Mouse (Mus musculus) forebrain, embryonic 16.5 days (tissue): ENCODE results near the gene Gm28048. TPM values are rescaled to one million over a fixed set of nuclear protein-coding genes. Genes with fewer than 3 reads are reported as not detected.

Experiments used
- ATAC-seq: fragments of 200-750 bp; cut with Nextera tagmentation; 2 replicates; pipeline ENCODE4 v1.8.0; 2017; ENCODE audit warnings: mild to moderate bottlenecking, moderate library complexity
- H3K27ac ChIP-seq: fragments of 300-500 bp; sonication (generic); 2 replicates; pipeline ENCODE4 v1.5.1; 2014; ENCODE audit warnings: low read length, control low read depth
- H3K27me3 ChIP-seq: fragments of 300-500 bp; sonication (generic); replicated peaks from 2 replicates; pipeline ENCODE4 v1.6.1; 2014; ENCODE audit warnings: low read length; ENCODE audit not compliant: control insufficient read depth, insufficient read depth
- H3K36me3 ChIP-seq: fragments of 300-500 bp; sonication (generic); 2 replicates; pipeline ENCODE4 v1.6.1; 2014; ENCODE audit not compliant: control insufficient read depth, insufficient read depth
- H3K4me1 ChIP-seq: fragments of 300-500 bp; sonication (generic); replicated peaks from 2 replicates; pipeline ENCODE4 v1.6.1; 2014; ENCODE audit warnings: low read length; ENCODE audit not compliant: control insufficient read depth, insufficient read depth
- H3K4me2 ChIP-seq: fragments of 300-500 bp; sonication (generic); 2 replicates; pipeline ENCODE4 v1.6.1; 2014; ENCODE audit warnings: mild to moderate bottlenecking, low read length, control low read depth
- H3K4me3 ChIP-seq: fragments of 300-500 bp; sonication (generic); replicated peaks from 2 replicates; pipeline ENCODE4 v1.5.1; 2014; ENCODE audit warnings: mild to moderate bottlenecking, low read length, control low read depth
- H3K9ac ChIP-seq: fragments of 300-500 bp; sonication (generic); replicated peaks from 2 replicates; pipeline ENCODE4 v1.6.1; 2014; ENCODE audit warnings: low read depth, low read length, control low read depth
- H3K9me3 ChIP-seq: fragments of 300-500 bp; sonication (generic); 2 replicates; pipeline ENCODE4 v1.6.1; 2016; ENCODE audit warnings: low read length; ENCODE audit not compliant: control insufficient read depth
- WGBS: fragments of 180-500 bp; shearing (Covaris S2); extraction: QIAGEN DNeasy Blood & Tissue Kit; methylation state at CpG from one replicate; pipeline ENCODE4 v1.1.7; 2014; 5-methylcytosine and 5-hydroxymethylcytosine counted together
- polyA plus RNA-seq: library from polyadenylated mRNA; unstranded; fragments of >200 nt; fragmentation: Nextera tagmentation; extraction: Ambion mirVana; gene quantifications from 2 replicates; pipeline ENCODE4 v1.2.1, GENCODE M21; 2015

Gene Gm28048
- polyA plus RNA-seq, 1 experiment from 2014 or later: 3.0 TPM

DNA sequence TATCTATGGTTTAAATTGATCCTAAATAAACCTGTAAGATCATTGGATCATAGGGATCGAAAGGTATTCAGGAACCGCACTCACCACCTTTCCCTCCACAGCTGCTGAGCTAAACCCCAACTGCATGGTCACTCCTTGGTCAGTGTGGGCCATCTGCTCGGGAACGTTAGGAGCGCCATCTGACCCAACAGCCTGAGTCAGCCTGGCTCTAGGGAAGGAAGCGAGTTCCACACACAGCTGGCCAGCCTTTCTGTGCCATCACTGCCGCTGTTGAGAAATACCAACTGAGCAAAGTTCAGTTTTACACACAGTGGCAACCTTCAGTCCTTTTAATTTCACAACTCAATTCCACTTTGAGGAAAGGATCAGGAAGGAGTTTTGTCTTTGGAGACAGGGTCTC, 90.0 kb downstream of the Gm28048 start:
- Histone ChIP-seq H3K9ac (no peak overlapping the region), H3K27ac (no peak overlapping the region), H3K9me3 (no peaks in the 10 kb centered on the region), H3K4me3 (no peak overlapping the region), H3K36me3 (no peaks in the 10 kb centered on the region), H3K27me3 (no peaks in the 10 kb centered on the region), H3K4me2 (no peak overlapping the region), H3K4me1 (no peaks in the 10 kb centered on the region)
- 91% methylated on average over 7 of the region's 7 CpGs for WGBS
- ATAC-seq: no peak

- H3K27me3 ChIP-seq: no peaks in the 10 kb centered on the region
- no peak overlapping the region for H3K4me2 ChIP-seq
- 73% methylated on average over 9 of the region's 9 CpGs for WGBS
- no peaks in the 10 kb centered on the region for H3K9me3 ChIP-seq
- ATAC-seq: no peak
- no peak overlapping the region for H3K27ac ChIP-seq
- H3K36me3 ChIP-seq: no peaks in the 10 kb centered on the region
- H3K4me1 ChIP-seq: no peaks in the 10 kb centered on the region
- no peak overlapping the region for H3K4me3 ChIP-seq
- H3K9ac ChIP-seq: no peak overlapping the region
Measured at GRCm38 (mm10) chr11:22891242-22891641, 90.6 kb downstream of the Gm28048 start.

GRCm38 (mm10) chr11:22889224-22889623, 92.7 kb downstream of the Gm28048 start:
- Histone ChIP-seq H3K4me1 (no peaks in the 10 kb centered on the region), H3K9me3 (no peaks in the 10 kb centered on the region), H3K4me3 (no peak overlapping the region), H3K9ac (no peak overlapping the region), H3K4me2 (no peak overlapping the region), H3K27ac (no peak overlapping the region), H3K36me3 (no peaks in the 10 kb centered on the region), H3K27me3 (no peaks in the 10 kb centered on the region)
- 89% methylated on average over 3 of the region's 3 CpGs for WGBS
- no peak for ATAC-seq

GRCm38 (mm10) chr11:22886991-22887390, 94.9 kb downstream of the Gm28048 start:
- Histone ChIP-seq H3K9me3 (no peaks in the 10 kb centered on the region), H3K4me2 (no peak overlapping the region), H3K9ac (no peak overlapping the region), H3K27ac (no peak overlapping the region), H3K36me3 (no peaks in the 10 kb centered on the region), H3K4me3 (no peak overlapping the region), H3K27me3 (no peaks in the 10 kb centered on the region), H3K4me1 (no peaks in the 10 kb centered on the region)
- ATAC-seq: no peak
- WGBS: 94% methylated on average over 4 of the region's 4 CpGs

DNA sequence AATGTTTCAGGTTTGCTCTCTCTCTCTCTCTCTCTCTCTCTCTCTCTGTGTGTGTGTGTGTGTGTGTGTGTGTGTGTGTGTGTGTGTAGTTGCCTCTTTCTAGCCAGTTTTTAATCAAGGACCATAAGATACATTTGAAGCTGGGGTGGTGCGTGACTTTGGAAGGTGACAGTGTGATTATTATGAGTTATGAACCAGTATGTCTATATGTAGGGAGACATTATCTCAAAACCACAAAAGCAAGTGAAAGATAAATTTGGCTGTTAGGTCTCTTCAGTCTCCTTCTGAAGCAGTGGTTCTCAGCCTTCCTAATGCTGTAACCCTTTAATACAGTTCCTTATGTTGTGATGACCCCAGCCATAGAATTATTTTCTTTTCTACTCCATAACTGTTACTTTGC, 96.5 kb downstream of the Gm28048 start:
- Histone ChIP-seq H3K4me2 (no peak overlapping the region), H3K36me3 (no peaks in the 10 kb centered on the region), H3K9me3 (no peaks in the 10 kb centered on the region), H3K9ac (no peak overlapping the region), H3K4me1 (no peaks in the 10 kb centered on the region), H3K27ac (no peak overlapping the region), H3K27me3 (no peaks in the 10 kb centered on the region), H3K4me3 (no peak overlapping the region)
- WGBS: 96% methylated on average over 1 of the region's 1 CpGs
- no peak for ATAC-seq

DNA sequence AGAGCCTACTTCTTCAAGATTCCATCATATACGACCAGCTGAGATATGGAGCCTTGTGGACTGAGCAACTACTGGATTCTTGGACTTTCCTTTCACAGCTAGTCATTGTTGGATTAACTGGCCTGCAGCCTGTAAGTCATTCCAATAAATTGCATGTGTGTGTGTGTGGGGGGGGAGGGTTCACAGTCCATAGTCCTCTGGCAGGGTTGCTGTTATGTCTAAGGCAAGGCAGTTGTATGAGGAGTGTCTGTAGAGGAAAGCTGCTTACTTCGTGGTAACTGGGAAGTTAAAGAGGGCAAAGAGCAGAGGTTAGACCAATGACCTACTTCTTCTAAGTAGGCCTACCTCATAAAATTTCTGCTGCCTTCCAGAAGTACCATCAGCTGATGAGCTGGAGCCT, 98.2 kb downstream of the Gm28048 start:
- no peaks in the 10 kb centered on the region for H3K27me3 ChIP-seq
- H3K4me2 ChIP-seq: no peak overlapping the region
- H3K9ac ChIP-seq: no peak overlapping the region
- no peaks in the 10 kb centered on the region for H3K9me3 ChIP-seq
- H3K36me3 ChIP-seq: no peaks in the 10 kb centered on the region
- H3K4me1 ChIP-seq: no peaks in the 10 kb centered on the region
- WGBS: 93% methylated on average over 2 of the region's 2 CpGs
- no peak for ATAC-seq
- no peak overlapping the region for H3K27ac ChIP-seq
- no peak overlapping the region for H3K4me3 ChIP-seq

- no peaks in the 10 kb centered on the region for H3K27me3 ChIP-seq
- no peaks in the 10 kb centered on the region for H3K9me3 ChIP-seq
- no peak for ATAC-seq
- no peak overlapping the region for H3K27ac ChIP-seq
- H3K9ac ChIP-seq: no peak overlapping the region
- no peaks in the 10 kb centered on the region for H3K36me3 ChIP-seq
- no peaks in the 10 kb centered on the region for H3K4me1 ChIP-seq
- no peak overlapping the region for H3K4me3 ChIP-seq
- no peak overlapping the region for H3K4me2 ChIP-seq
Measured at GRCm38 (mm10) chr11:22882926-22883325, 99.0 kb downstream of the Gm28048 start.

DNA sequence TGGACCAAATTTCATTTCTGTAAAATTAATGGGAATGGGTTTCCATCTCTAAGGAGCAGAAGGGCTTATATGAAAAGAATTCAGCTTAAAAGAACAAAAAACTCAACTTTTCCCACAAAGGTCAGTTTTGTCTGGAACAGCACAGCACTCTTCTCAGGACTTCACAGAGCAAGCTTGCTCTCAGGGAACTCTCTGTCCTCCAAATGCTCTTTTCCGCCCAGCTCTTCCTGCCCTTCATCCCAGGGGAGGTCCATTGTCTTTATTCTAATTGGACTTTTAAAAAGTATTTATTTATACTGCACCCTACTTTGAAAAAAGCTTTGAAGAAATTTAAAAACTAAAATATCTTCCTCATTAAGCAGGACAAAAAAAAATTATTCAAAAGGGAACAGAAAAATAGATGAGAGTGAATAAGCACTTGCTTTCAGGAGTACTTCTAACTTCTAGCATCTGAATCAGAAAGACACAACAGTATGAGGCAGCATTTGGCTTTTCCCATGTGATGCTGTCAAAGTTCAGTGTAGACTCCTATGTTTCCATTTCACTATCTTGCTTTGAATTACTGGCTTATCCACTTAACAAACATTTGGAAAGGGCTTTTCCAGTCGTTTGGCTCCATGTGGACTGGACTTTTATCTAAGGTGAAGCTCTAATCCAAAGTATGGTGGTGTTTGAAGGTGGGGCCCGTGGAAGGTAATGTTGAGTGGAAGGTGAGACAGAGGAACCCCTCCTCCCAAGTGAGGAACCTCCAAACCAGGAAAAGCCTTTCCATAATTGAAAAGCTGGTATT, 101.3 kb downstream of the Gm28048 start:
- no peak for ATAC-seq
- WGBS: 62% methylated on average over 3 of the region's 3 CpGs
- H3K4me1 ChIP-seq: no peaks in the 10 kb centered on the region
- H3K9me3 ChIP-seq: no peaks in the 10 kb centered on the region
- H3K4me2 ChIP-seq: no peak overlapping the region
- no peak overlapping the region for H3K4me3 ChIP-seq
- no peak overlapping the region for H3K9ac ChIP-seq
- H3K27me3 ChIP-seq: no peaks in the 10 kb centered on the region
- H3K27ac ChIP-seq: no peak overlapping the region
- H3K36me3 ChIP-seq: no peaks in the 10 kb centered on the region

DNA sequence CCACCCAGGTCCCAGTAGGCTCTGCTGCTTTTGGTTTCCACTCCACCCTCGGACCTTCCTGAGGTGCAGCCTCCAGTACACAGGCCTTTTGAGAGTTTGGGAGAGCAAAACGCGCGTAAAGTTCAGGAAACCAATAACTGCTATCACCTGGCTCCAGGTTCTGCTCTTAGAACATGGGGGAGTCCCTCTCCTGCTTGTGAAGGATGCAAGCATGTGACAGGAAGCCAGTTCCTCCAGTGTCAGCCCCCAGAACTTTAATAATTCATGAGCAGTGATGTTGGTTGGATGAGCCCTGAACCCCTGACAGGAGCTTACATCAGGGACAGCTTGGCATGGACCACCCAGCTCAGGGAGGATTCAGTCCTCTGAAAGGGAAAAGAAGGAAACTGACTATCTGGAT, 102.2 kb downstream of the Gm28048 start:
- H3K9ac ChIP-seq: no peak overlapping the region
- 95% methylated on average over 4 of the region's 4 CpGs for whole genome bisulfite sequencing
- H3K4me2 ChIP-seq: no peak overlapping the region
- H3K36me3 ChIP-seq: no peaks in the 10 kb centered on the region
- no peak overlapping the region for H3K27ac ChIP-seq
- H3K4me1 ChIP-seq: peaks cover 8% of the 10 kb centered on the region
- no peaks in the 10 kb centered on the region for H3K27me3 ChIP-seq
- H3K9me3 ChIP-seq: no peaks in the 10 kb centered on the region
- no peak overlapping the region for H3K4me3 ChIP-seq
- no peak for ATAC-seq
